Mouse (Mus musculus): ENCODE measurements around the gene Dohh.

The Dohh gene

DNA sequence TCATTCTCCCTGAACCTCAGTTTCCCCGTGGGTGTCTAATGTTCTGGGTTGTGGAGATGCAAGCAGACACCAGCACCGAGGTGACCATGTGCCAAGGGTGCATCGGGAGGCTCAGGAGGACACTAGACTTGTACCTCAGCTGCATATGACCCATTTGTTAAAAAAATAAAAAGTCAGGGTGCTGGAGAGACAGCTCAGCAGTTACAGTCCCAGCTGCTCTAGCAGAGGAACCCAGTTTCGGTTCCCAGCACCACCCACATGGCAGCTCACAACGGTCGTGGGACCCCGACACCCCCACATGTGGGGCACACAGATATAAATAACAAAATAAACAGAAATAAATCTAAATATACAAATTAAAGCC, 44.3 kb downstream of the Dohh start:
- no peak for DNase-seq (ENCODE audit: extremely low read depth, low read depth, low spot score)

- no peak for DNase-seq (ENCODE audit: extremely low read depth, low read depth, low spot score)
Observed at GRCm38 (mm10) chr10:81429092-81429491, 44.9 kb downstream of the Dohh start.

- no peak for DNase-seq (ENCODE audit: extremely low read depth, low read depth, low spot score)
Observed at GRCm38 (mm10) chr10:81429605-81430061, 45.4 kb downstream of the Dohh start.

DNA sequence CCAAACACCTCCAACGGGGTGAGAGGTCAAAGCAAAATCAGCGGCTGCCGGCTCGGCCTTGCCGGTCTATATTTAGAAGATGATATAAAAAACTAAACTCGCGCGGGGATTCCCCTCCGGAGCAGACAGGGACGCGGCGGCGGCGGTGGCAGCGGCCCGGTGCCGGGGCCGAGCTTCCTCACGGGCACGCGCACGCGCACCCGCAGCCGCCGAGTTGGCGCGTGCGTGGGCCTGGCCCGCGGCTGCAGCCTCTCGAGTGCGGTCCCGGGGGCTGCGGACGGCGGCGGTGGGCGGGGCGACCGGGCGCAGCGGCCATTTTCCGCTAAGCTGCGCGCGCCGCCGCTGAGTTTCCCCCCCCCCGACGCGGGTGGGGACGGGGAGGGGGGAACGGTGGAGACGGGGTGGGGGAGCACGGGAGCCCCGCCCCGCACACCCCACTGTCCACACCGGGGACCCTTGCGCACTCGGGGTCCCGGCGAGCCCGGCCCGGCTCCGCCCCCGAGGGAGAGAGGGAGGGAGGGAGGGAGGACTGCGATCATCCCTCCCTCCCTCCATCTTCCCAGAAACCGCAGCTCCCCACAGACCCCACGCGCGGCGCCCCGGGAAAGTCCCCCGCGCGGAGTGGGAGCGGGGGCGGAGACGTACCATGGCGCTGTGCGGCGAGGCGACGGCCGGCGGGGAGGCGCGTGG, 46.1 kb downstream of the Dohh start:
- DNase-seq (ENCODE audit: extremely low read depth, low read depth, low spot score), result no peak

- no peak for DNase-seq (ENCODE audit: extremely low read depth, low read depth, low spot score)
Observed at GRCm38 (mm10) chr10:81430831-81431525, 46.8 kb downstream of the Dohh start.

DNA sequence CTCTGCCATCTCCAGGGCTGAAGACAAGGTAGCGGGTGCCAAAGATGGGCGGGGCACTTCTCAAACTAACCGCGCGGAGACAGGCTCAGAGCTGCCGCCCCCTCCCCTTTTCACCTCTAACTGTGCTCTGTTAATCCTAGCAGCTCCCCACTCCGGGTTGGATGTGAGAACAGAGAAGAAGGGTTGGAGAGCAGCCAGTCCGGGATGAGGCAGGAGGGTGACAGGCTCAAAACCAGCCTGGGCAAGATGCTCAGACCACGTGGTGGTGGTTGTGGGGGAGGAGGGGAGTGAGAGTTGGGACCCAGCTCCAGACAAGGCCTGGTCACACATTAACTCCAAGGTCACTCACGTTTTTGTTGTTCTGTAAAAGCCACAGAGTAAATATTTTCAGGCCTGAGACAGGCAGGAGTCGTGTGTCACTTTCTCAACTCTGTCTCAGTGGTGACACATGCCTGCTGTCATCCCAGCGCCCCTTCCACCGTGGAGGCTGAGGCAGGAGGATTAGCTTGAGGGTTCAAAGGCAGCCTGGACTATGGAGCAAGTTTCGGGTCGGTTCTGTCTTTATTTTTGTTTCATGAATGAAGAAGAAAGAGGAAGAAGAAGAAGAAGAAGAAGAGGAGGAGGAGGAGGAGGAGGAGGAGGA, 47.4 kb downstream of the Dohh start:
- DNase-seq (ENCODE audit: extremely low read depth, low read depth, low spot score), result no peak

DNA sequence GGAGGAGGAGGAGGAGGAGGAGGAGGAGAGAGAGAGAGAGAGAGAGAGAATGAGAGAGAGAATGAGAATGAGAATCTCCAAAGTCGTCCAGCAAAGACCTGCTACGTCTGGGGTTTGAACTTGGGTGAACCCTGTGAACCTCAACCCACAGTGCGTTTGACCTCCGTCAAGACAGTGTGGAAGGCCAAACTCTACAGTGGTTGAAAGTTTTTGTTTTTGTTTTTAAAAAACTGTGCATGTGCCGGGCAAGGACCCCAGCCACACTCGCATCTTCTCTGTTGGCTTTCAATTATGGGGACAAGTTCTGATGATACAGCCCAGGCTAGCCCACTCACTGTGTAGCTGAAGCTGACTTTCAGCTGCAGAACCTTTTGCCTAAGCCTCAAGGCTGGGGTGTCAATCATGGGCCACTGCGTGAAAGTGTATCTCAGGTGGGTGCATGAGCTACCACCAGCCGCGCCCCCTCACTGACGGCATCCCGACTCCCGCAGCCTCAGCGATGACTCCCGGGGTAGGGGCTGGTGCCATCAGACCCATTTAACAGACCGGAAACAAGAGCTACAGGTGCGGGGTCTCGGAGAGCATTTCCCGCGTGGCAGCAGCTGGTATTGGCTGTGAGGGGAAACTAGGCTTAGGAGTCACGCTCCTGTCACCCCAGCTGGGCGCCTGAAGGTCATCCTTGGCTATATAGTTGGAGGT, 48.1 kb downstream of the Dohh start:
- DNase-seq (ENCODE audit: extremely low read depth, low read depth, low spot score), result no peak

DNA sequence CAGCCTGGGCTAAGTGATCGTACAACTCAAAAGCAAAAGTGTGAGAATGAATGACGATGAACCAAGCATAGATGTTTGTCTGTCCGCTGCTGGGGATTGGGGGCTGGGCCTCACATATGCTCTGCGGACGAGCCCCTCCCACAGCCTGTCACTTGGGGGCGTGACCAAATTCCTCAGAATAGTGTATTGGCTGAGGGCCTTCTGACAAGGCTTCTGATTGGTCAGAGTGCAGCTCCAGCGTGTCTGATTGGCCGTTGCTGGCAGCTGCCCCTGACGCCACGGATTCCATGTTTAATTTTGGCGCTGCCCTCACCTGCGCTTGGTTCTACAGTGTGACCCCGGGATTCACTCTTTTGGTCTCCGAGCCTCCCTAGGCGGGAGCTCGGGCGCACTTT, 48.6 kb downstream of the Dohh start:
- no peak for DNase-seq (ENCODE audit: extremely low read depth, low read depth, low spot score)

GRCm38 (mm10) chr10:81433541-81434289, 49.5 kb downstream of the Dohh start:
- no peak for DNase-seq (ENCODE audit: extremely low read depth, low read depth, low spot score)

GRCm38 (mm10) chr10:81434361-81435263, 50.4 kb downstream of the Dohh start:
- DNase-seq (ENCODE audit: extremely low read depth, low read depth, low spot score), result no peak

DNA sequence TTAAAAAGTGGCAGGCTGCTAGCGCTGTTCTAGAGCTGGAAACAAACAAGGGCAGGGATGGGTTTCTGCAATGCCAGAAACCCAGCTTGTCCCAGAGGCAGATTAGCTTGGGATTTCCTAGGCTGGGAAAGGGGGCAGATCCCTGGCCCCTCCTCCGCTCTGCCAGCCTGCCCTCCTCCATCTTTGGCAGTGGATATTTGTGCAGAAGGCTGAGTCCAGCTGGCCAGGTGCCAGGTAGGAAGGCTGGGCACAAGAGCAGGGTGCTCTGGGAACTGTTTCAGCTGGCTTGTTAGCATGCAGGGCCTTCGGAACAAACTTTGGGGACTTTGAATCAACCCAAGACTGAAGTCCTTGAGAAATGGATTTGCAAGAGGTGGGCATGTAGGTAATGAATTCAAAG, 51.2 kb downstream of the Dohh start:
- peak; percentile 78 for DNase-seq (ENCODE audit: extremely low read depth, low read depth, low spot score)

Data from fat pad, adult 2 months (tissue).